Mouse (Mus musculus) erythroblast, embryonic 14.5 days (primary cell): Measurements from ENCODE around the gene 1700034J05Rik.

Experiments
- GATA1 ChIP-seq: IDR thresholded peaks from 2 replicates; pipeline ENCODE4 v1.6.1; 2012; ENCODE audit warnings: low read length, inconsistent platforms, mixed read lengths
- TAL1 ChIP-seq: IDR thresholded peaks from 3 replicates; pipeline ENCODE4 v1.6.1; 2012; ENCODE audit warnings: low read length, inconsistent platforms, mixed read lengths

- no peak for TF ChIP-seq GATA1
- no peak for TF ChIP-seq TAL1
Measured at GRCm38 (mm10) chr6:146939026-146939425, 15.2 kb downstream of the 1700034J05Rik start.
